9 mouse cellular contexts compared by ENCODE assay signal in the genomic region with DNA sequence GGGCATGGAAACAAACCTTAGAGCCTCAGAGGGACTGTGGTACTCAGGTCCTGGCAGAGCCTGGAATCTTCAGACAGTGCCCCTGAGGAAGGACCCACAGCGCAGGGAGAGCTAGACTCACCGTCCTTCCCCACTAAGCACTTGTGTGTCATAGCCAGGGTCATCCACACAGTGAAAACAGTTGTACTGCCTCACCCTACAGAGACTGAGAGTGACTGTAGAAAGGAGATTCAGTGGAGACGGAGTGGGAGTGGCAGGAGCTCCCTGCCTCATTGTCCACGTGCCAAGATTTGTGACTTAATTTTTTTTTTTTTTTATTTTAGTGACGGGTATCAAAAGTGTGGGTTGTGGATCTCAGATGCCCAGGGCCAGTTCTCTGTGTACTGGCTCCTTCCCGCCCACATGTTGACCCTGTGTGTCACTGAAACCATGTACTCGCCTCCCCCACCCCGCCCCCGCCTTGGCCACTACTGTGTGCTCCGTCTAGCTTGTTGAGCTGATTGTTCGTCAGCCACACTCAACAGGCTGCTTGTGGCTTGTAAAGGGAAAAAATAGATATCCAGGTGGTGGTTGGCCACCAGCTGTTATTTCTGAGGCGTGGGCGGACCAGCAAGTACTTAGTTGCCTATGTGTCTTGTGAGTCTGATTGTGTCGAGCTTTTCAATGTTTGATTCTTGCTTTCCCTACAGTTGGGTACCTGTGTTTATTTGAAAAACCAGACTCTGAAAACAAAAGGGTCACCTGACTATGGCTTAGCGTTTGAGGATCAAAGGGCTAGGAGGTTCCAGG. TPM values are rescaled to one million over a fixed set of nuclear protein-coding genes. Genes with fewer than 3 reads are reported as not detected.
A peak's percentile ranks its signal among the peaks of the same experiment; 100 is the strongest.
DNase-seq lines count a peak whose midpoint lies in the region; ATAC-seq lines count a peak whose summit lies in the region.
"Had no signal": no experiment of that assay in that cellular context is flagged by ENCODE, and none has a peak within 500 bp of the region (broad histone marks: within the 10 kb centered on the region; RNA-seq: fewer than 3 reads in every experiment).

No protein-coding gene starts in this region.

- H3K4me2 ChIP-seq in liver, embryonic 16.5 days (ENCODE audit: low read depth, low read length), result 0 out of 2 replicates have a peak overlapping the region, but pooled peaks have one; percentile 24

- H3K27ac ChIP-seq in liver, embryonic 16.5 days (ENCODE audit: low read length), result peak overlapping the region; percentile 48

- no peak overlapping the region for H3K9ac ChIP-seq in liver, embryonic 16.5 days (ENCODE audit: low read depth, low read length)

- no peaks in the 10 kb centered on the region for H3K27me3 ChIP-seq in liver, embryonic 16.5 days (ENCODE audit: control insufficient read depth, insufficient read depth, low read depth, low read length)

- peak; percentile 73 for ATAC-seq in liver, embryonic 16.5 days (ENCODE audit: low read depth)

- 40% methylated on average over 15 of the region's 15 CpGs for WGBS in liver, embryonic 16.5 days (ENCODE audit: insufficient replicate concordance)

- no peaks in the 10 kb centered on the region for H3K36me3 ChIP-seq in liver, embryonic 16.5 days (ENCODE audit: control insufficient read depth, insufficient read depth)

- DNase-seq in layer of hippocampus, adult 8-10 months (ENCODE audit: low spot score in 2 of 2), result peak; percentile 41 to 63
- DNase-seq in layer of hippocampus, postnatal 25 days (ENCODE audit: extremely low spot score in 1 of 2, low spot score in 1 of 2), result no peak
- peak; percentile 54 for DNase-seq in CD4-positive, CD25-positive, alpha-beta regulatory T cell, adult 2 months (ENCODE audit: low read depth, low spot score)
- DNase-seq in brain, adult 2 months (ENCODE audit: low read depth, low spot score), result peak; percentile 79
- no peak for DNase-seq in embryo, embryonic 10 days (ENCODE audit: low spot score)
- no peak for DNase-seq in MN1 (ENCODE audit: low spot score)
- no peak for DNase-seq in urinary bladder, adult 18-20 months (ENCODE audit: low spot score in 2 of 2)
- DNase-seq: kidney, postnatal 10 days had no signal

- H3K4me3 ChIP-seq in liver, embryonic 16.5 days (ENCODE audit: low read depth, low read length), result no peak overlapping the region

- no peaks in the 10 kb centered on the region for H3K9me3 ChIP-seq in liver, embryonic 16.5 days (replicated peaks; ENCODE audit: control insufficient read depth, low read length)

- peaks cover 18% of the 10 kb centered on the region for H3K4me1 ChIP-seq in liver, embryonic 16.5 days (ENCODE audit: control insufficient read depth, low read depth, low read length)

RNA-seq across cellular contexts. Expression of a gene that starts 12.6 kb away (rescaled TPM):
- 10 to 100 TPM; 78.4 to 93.3 (median 91.6) TPM for total RNA-seq in layer of hippocampus, adult 8-10 months (2022)
- total RNA-seq in layer of hippocampus, postnatal 25 days (2021), result 10 to 100 TPM; 85.9 to 94.3 TPM
- polyA plus RNA-seq in liver, embryonic 16.5 days (2015; fragmentation: Nextera tagmentation; extraction: Ambion mirVana), result 10.2 and 10.7 TPM in 2 replicates

Comparison
In these comparisons a context has a peak if more than half of its experiments do, and no peak if none do; other contexts are left out.
1. DNase-seq: peak in layer of hippocampus, adult 8-10 months (2 of 2), CD4-positive, CD25-positive, alpha-beta regulatory T cell, adult 2 months (single experiment) and brain, adult 2 months (single experiment); none in layer of hippocampus, postnatal 25 days (0 of 2), embryo, embryonic 10 days (single experiment), MN1 (single experiment) and urinary bladder, adult 18-20 months (0 of 2).